In genomic region chr7:4669156-4669555, GRCm38 (mm10) we compare ENCODE assay signal across 33 mouse cellular contexts. TPM values are rescaled to one million over a fixed set of nuclear protein-coding genes. Genes with fewer than 3 reads are reported as not detected.
"Had no signal": no experiment of that assay in that cellular context is flagged by ENCODE, and none has a peak within 500 bp of the region (broad histone marks: within the 10 kb centered on the region; RNA-seq: fewer than 3 reads in every experiment).

No protein-coding gene starts in this region.

- ATAC-seq: forebrain, embryonic 13.5 days; forebrain, embryonic 14.5 days; forebrain, embryonic 15.5 days; forebrain, embryonic 16.5 days; forebrain, postnatal 0 days had no signal

- DNase-seq: cerebellum, adult 9-10 months; cerebellum, adult 9-11 months; cerebellum, postnatal 10 days; cerebellum, postnatal 14 days; cerebellum, postnatal 25 days; cerebellum, postnatal 36 days; embryo, embryonic 11 days; forebrain, postnatal 0 days; gastrocnemius, adult 2 months; gastrocnemius, postnatal 10 days; gastrocnemius, postnatal 14 days; gastrocnemius, postnatal 25 days; gastrocnemius, postnatal 36 days; heart, adult 11 months; heart, adult 18-20 months; heart, adult 2 months had no signal

- H3K9ac ChIP-seq: embryonic facial prominence, embryonic 12.5 days; embryonic facial prominence, embryonic 13.5 days; embryonic facial prominence, embryonic 15.5 days; forebrain, embryonic 12.5 days; forebrain, embryonic 13.5 days; forebrain, embryonic 15.5 days; forebrain, postnatal 0 days had no signal

- H3K4me1 ChIP-seq: embryonic facial prominence, embryonic 10.5 days; embryonic facial prominence, embryonic 12.5 days; embryonic facial prominence, embryonic 13.5 days; forebrain, embryonic 10.5 days; forebrain, embryonic 12.5 days; forebrain, embryonic 13.5 days; forebrain, embryonic 15.5 days had no signal

- H3K27ac ChIP-seq: embryonic facial prominence, embryonic 10.5 days; embryonic facial prominence, embryonic 12.5 days; embryonic facial prominence, embryonic 13.5 days; embryonic facial prominence, embryonic 15.5 days; forebrain, embryonic 10.5 days; forebrain, embryonic 12.5 days; forebrain, embryonic 13.5 days; forebrain, embryonic 15.5 days; gastrocnemius, adult 2 months; heart, adult 2 months had no signal

- H3K4me3 ChIP-seq: embryonic facial prominence, embryonic 10.5 days; embryonic facial prominence, embryonic 12.5 days; embryonic facial prominence, embryonic 13.5 days; embryonic facial prominence, embryonic 15.5 days; erythroblast, embryonic 14.5 days; forebrain, embryonic 10.5 days; forebrain, embryonic 12.5 days; forebrain, embryonic 13.5 days; forebrain, embryonic 15.5 days; gastrocnemius, adult 2 months; heart, adult 2 months had no signal

- H3K9me3 ChIP-seq: embryonic facial prominence, embryonic 10.5 days; embryonic facial prominence, embryonic 12.5 days; embryonic facial prominence, embryonic 13.5 days; embryonic facial prominence, embryonic 15.5 days; forebrain, embryonic 10.5 days; forebrain, embryonic 12.5 days; forebrain, embryonic 13.5 days; forebrain, embryonic 15.5 days had no signal

- H3K4me2 ChIP-seq: embryonic facial prominence, embryonic 12.5 days; embryonic facial prominence, embryonic 13.5 days; embryonic facial prominence, embryonic 15.5 days; forebrain, embryonic 12.5 days; forebrain, embryonic 13.5 days; forebrain, embryonic 15.5 days had no signal

- H3K27me3 ChIP-seq: embryonic facial prominence, embryonic 12.5 days; embryonic facial prominence, embryonic 13.5 days; embryonic facial prominence, embryonic 15.5 days; forebrain, embryonic 12.5 days; forebrain, embryonic 13.5 days; forebrain, embryonic 15.5 days had no signal

RNA-seq across cellular contexts. Expression of gene Brsk1, which starts 21.2 kb away (rescaled TPM):
- total RNA-seq: common myeloid progenitor, adult 5-6 weeks; granulocyte monocyte progenitor cell, adult 5-6 weeks had no signal

RNA-seq across cellular contexts. Expression of gene Tmem150b, which starts 55.9 kb away (rescaled TPM):
- total RNA-seq: forebrain, postnatal 0 days; gastrocnemius, adult 18-20 months; gastrocnemius, adult 8-10 months; gastrocnemius, postnatal 36 days; heart, adult 2 months had no signal
- polyA plus RNA-seq: cortical plate, adult 2 months; embryonic facial prominence, embryonic 11.5 days; erythroblast, embryonic 14.5 days; forebrain, embryonic 14.5 days; forebrain, postnatal 0 days had no signal
